Mouse (Mus musculus): ENCODE measurements at regions not wholly inside any gene's neighbourhood (a gene's known extent, or its start where the extent isn't known, plus 50 kb on each side); places are given as distances from the start of the nearest gene placed in this dataset.

- Histone ChIP-seq H3K9ac (ENCODE audit: low read depth, low read length) (no peak overlapping the region), H3K36me3 (ENCODE audit: control insufficient read depth, insufficient read depth, low read length) (no peaks in the 10 kb centered on the region), H3K4me3 (ENCODE audit: low read depth, low read length) (no peak overlapping the region), H3K9me3 (ENCODE audit: control insufficient read depth, low read length) (no peaks in the 10 kb centered on the region), H3K4me2 (ENCODE audit: low read depth, low read length) (no peak overlapping the region), H3K27me3 (replicated peaks; ENCODE audit: control insufficient read depth, insufficient read depth, low read length) (0 out of 2 replicates have a peak, but pooled peaks cover 8% of the 10 kb centered on the region), H3K4me1 (ENCODE audit: control insufficient read depth, insufficient read depth, low read length) (no peaks in the 10 kb centered on the region), H3K27ac (replicated peaks; ENCODE audit: low read depth, low read length) (no peak overlapping the region)
- 81% methylated on average over 2 of the region's 2 CpGs for WGBS
- DNase-seq (ENCODE audit: low spot score), result no peak
- no peak for ATAC-seq (ENCODE audit: low read depth)
Observed at GRCm38 (mm10) chrX:135080380-135081158, 71.6 kb upstream of the Zmat1 start.

DNA sequence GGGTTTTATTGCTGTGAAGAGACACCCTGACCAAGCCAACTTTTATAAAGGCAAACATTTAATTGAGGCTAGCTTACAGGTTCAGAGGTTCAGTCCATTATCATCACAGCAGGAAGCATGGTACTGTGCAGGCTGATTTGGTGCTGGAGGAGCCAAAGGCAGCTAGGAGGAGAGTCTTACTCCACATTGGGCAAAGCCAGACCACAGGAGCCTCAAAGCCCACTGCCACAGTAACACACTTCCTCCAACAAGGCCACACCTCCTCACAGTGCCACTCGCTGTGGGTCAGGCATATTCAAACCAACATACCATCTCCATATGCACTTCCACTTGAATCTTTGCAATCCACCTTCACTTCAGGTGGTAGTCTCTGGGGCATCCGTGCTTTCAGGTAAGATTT is 70.4 kb upstream of the Zmat1 start:
- Histone ChIP-seq H3K27me3 (replicated peaks; ENCODE audit: control insufficient read depth, insufficient read depth, low read length) (0 out of 2 replicates have a peak, but pooled peaks cover 8% of the 10 kb centered on the region), H3K4me2 (ENCODE audit: low read depth, low read length) (no peak overlapping the region), H3K9me3 (ENCODE audit: control insufficient read depth, low read length) (no peaks in the 10 kb centered on the region), H3K36me3 (ENCODE audit: control insufficient read depth, insufficient read depth, low read length) (no peaks in the 10 kb centered on the region), H3K4me3 (ENCODE audit: low read depth, low read length) (no peak overlapping the region), H3K27ac (replicated peaks; ENCODE audit: low read depth, low read length) (no peak overlapping the region), H3K9ac (ENCODE audit: low read depth, low read length) (no peak overlapping the region), H3K4me1 (ENCODE audit: control insufficient read depth, insufficient read depth, low read length) (no peaks in the 10 kb centered on the region)
- ATAC-seq (ENCODE audit: low read depth), result no peak
- WGBS, result 75% methylated on average over 2 of the region's 2 CpGs
- no peak for DNase-seq (ENCODE audit: low spot score)

DNA sequence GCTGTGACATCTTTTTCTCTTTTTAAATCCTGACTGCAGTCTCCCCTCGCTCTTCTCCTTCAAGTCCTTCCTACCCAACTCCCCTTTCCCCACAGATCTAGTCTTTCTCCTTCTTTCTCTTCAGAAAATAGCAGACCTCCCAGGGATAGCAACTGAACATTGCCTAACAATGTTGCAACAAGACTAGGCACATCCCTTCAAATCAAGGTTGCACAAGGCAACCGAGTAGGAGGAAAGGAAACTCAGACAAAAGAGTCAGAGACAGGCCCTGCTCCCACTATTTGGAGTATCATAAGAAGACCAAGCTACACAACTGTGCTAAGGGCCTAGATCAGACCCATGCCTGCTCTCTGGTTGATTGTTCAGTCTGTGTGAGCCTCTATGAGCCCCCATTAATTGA is 66.9 kb upstream of the Zmat1 start:
- WGBS, result 85% methylated on average over 2 of the region's 2 CpGs
- Histone ChIP-seq H3K27ac (replicated peaks; ENCODE audit: low read depth, low read length) (no peak overlapping the region), H3K27me3 (replicated peaks; ENCODE audit: control insufficient read depth, insufficient read depth, low read length) (0 out of 2 replicates have a peak, but pooled peaks cover 4% of the 10 kb centered on the region), H3K9ac (ENCODE audit: low read depth, low read length) (no peak overlapping the region), H3K4me1 (ENCODE audit: control insufficient read depth, insufficient read depth, low read length) (no peaks in the 10 kb centered on the region), H3K4me3 (ENCODE audit: low read depth, low read length) (no peak overlapping the region), H3K9me3 (ENCODE audit: control insufficient read depth, low read length) (no peaks in the 10 kb centered on the region), H3K36me3 (ENCODE audit: control insufficient read depth, insufficient read depth, low read length) (no peaks in the 10 kb centered on the region), H3K4me2 (ENCODE audit: low read depth, low read length) (no peak overlapping the region)
- no peak for ATAC-seq (ENCODE audit: low read depth)
- no peak for DNase-seq (ENCODE audit: low spot score)

- H3K36me3 ChIP-seq (ENCODE audit: control insufficient read depth, insufficient read depth, low read length), result no peaks in the 10 kb centered on the region
- no peaks in the 10 kb centered on the region for H3K9me3 ChIP-seq (ENCODE audit: control insufficient read depth, low read length)
- no peak for ATAC-seq (ENCODE audit: low read depth)
- no peak overlapping the region for H3K27ac ChIP-seq (replicated peaks; ENCODE audit: low read depth, low read length)
- no peak for DNase-seq (ENCODE audit: low spot score)
- no peak overlapping the region for H3K9ac ChIP-seq (ENCODE audit: low read depth, low read length)
- H3K4me2 ChIP-seq (ENCODE audit: low read depth, low read length), result no peak overlapping the region
- WGBS, result 27% methylated on average over 1 of the region's 1 CpGs
- no peak overlapping the region for H3K4me3 ChIP-seq (ENCODE audit: low read depth, low read length)
- H3K27me3 ChIP-seq (replicated peaks; ENCODE audit: control insufficient read depth, insufficient read depth, low read length), result no peaks in the 10 kb centered on the region
- H3K4me1 ChIP-seq (ENCODE audit: control insufficient read depth, insufficient read depth, low read length), result no peaks in the 10 kb centered on the region
Observed at GRCm38 (mm10) chrX:135069448-135069847, 60.4 kb upstream of the Zmat1 start.

DNA sequence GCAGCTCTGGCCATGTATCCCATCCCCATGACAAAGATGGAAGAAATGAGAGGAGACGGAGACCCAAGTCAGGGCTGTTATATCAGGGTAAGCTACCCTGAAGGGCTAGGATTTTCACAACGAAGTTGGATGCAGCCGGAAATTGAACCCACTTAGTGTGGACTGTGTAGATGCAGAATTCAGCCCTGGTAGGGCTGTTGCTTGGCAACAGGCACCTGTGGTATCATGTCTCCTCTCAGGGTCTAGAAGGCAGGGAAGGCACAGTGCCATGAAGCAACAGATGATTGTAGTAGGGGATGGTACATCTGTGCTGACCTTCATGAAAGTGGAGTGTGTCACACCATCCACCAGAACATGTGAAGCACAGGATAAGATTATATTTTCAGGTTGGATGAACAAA is 51.2 kb upstream of the Zmat1 start:
- no peaks in the 10 kb centered on the region; the same call in 1 of the 2 replicates for H3K27me3 ChIP-seq (replicated peaks; ENCODE audit: control insufficient read depth, insufficient read depth, low read length)
- H3K36me3 ChIP-seq (ENCODE audit: control insufficient read depth, insufficient read depth, low read length), result no peaks in the 10 kb centered on the region
- no peak overlapping the region for H3K4me2 ChIP-seq (ENCODE audit: low read depth, low read length)
- no peak overlapping the region for H3K27ac ChIP-seq (replicated peaks; ENCODE audit: low read depth, low read length)
- H3K9me3 ChIP-seq (ENCODE audit: control insufficient read depth, low read length), result no peaks in the 10 kb centered on the region
- no peak for ATAC-seq (ENCODE audit: low read depth)
- H3K9ac ChIP-seq (ENCODE audit: low read depth, low read length), result no peak overlapping the region
- H3K4me3 ChIP-seq (ENCODE audit: low read depth, low read length), result no peak overlapping the region
- no peaks in the 10 kb centered on the region for H3K4me1 ChIP-seq (ENCODE audit: control insufficient read depth, insufficient read depth, low read length)
- 78% methylated on average over 3 of the region's 3 CpGs for WGBS
- DNase-seq (ENCODE audit: low spot score), result no peak

- no peak overlapping the region for H3K9ac ChIP-seq (ENCODE audit: low read depth, low read length)
- H3K36me3 ChIP-seq (ENCODE audit: control insufficient read depth, insufficient read depth, low read length), result no peaks in the 10 kb centered on the region
- no peak overlapping the region for H3K27ac ChIP-seq (replicated peaks; ENCODE audit: low read depth, low read length)
- ATAC-seq (ENCODE audit: low read depth) (no peak), DNase-seq (ENCODE audit: low spot score) (no peak)
- no peaks in the 10 kb centered on the region for H3K4me1 ChIP-seq (ENCODE audit: control insufficient read depth, insufficient read depth, low read length)
- no peak overlapping the region for H3K4me3 ChIP-seq (ENCODE audit: low read depth, low read length)
- peaks cover 6% of the 10 kb centered on the region for H3K27me3 ChIP-seq (replicated peaks; ENCODE audit: control insufficient read depth, insufficient read depth, low read length)
- no peaks in the 10 kb centered on the region for H3K9me3 ChIP-seq (ENCODE audit: control insufficient read depth, low read length)
- WGBS, result 64% methylated on average over 3 of the region's 3 CpGs
- H3K4me2 ChIP-seq (ENCODE audit: low read depth, low read length), result no peak overlapping the region
Observed at GRCm38 (mm10) chrX:135058949-135059348, 49.9 kb upstream of the Zmat1 start.
